Mouse (Mus musculus) inflammation-experienced regulatory T-cells, adult 6 months (primary cell): Measurements from ENCODE around the gene Snx29. TPM values are rescaled to one million over a fixed set of nuclear protein-coding genes. Genes with fewer than 3 reads are reported as not detected.

ENCODE experiments used
- ATAC-seq: one replicate; pipeline ENCODE4 v1.8.0; 2017
- polyA plus RNA-seq, 3 experiments: library from polyadenylated mRNA; unstranded; fragments of 100-300 nt; shearing (Covaris generic); gene quantifications; one replicate each; pipeline ENCODE4 v1.2.1; 2017

Gene Snx29
- polyA plus RNA-seq, 3 experiments from 2014 or later, result 4.4 to 14.3 (median 6.1) TPM

DNA sequence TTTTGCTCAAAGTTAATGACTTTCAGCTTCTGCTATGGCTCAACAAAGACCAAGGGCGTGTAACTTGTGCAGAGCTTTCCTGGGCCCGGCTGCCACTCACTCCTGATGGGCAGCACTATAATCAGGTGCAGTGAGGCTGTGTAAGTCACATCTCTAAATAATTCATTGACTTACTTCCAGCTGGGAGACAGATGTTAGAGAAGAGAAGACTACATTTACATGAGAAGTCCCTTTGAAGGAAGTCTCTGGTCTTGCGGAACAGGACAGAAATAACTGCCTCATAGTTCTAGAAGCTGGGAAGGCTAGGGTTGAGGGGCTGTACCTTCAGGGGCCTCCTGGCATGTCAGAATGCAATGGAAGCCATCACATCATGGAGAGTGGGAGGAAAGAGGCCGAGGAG is 127.9 kb downstream of the Snx29 start:
- ATAC-seq, result no peak

- no peak for ATAC-seq
Measured at GRCm38 (mm10) chr16:11454871-11455270, 132.2 kb downstream of the Snx29 start.

- peak; percentile 29 for ATAC-seq
Measured at GRCm38 (mm10) chr16:11455545-11456140, 132.9 kb downstream of the Snx29 start.

- peak; percentile 90 for ATAC-seq
Measured at GRCm38 (mm10) chr16:11456141-11456645, 133.5 kb downstream of the Snx29 start.

GRCm38 (mm10) chr16:11457136-11457535 is 134.4 kb downstream of the Snx29 start:
- no peak for ATAC-seq

DNA sequence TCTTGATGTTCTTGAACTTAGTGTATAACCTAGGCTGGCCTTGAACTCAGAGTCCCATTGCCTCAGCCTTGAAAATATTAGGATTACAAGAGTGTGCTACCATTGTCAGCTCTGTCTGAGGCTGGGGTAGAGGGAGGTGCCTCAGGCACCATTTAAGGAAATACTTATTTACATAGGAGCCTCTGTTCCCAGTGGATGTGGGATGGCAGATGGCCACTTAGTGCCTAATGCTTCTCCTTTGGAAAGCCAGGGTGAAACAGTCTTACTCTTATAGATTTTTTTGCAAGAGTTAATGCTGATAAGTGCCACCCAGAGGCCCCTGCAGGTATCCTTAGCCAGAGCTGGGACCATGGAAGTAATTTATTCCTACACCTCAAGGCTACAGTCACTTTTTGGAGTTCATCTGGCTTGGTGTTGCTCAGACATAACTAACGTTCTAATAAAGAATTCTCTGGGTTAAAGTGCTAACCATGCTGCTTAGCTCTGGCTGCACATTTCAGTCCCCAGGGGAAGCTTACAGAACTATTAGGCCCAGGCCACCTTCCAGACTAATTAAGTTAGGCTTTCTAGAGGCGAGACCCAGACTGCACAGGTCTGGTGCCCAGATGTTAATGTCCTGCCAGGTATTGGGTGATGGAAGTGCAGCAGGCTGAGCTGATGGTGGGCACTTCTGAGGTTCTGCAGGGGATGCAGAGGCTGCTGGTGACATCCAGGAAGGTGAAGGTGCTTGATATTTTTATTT is 135.1 kb downstream of the Snx29 start:
- no peak for ATAC-seq

DNA sequence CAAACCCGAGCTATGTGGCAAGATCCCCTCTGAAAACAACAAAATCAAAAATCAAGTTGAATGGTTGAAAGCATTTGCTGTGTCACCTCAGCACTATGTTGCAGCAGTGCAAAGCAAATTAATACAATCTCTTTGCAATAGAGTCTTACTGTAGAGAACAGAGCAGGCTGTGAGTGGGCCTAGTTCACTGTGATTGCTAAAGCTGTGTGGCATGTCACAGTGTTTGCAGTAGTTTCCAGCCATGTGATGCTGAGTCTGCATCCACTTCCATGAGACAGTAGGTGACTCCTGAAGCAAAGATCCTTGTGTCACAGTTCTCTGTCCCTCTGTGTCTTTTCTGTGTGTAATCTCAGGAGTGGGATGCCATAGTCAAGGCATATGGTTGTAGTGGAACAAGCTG is 137.5 kb downstream of the Snx29 start:
- ATAC-seq, result no peak

DNA sequence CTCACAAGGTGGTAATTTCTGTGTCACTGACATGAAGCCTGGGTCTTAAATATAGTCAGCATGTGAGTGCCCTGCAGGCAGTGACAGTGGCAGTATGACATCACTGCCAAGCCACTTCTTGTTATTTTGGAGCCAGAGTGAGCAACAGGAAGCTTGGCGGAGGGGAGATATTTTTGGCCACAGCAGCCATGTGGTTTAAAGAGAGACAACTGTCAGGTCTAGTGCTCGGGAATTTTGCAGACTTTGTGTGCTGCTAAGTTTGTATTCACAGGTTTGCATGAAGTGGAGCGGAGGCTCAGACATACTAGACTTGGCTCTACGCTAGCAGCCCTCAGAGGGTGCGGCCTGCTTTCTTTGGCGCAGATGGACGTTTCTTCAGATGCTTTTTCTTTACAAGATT is 138.9 kb downstream of the Snx29 start:
- peak; percentile 74 for ATAC-seq

- peak; percentile 54 for ATAC-seq
Measured at GRCm38 (mm10) chr16:11468533-11469179, 145.9 kb downstream of the Snx29 start.

GRCm38 (mm10) chr16:11469491-11469890 is 146.8 kb downstream of the Snx29 start:
- no peak for ATAC-seq

GRCm38 (mm10) chr16:11471246-11471645 is 148.5 kb downstream of the Snx29 start:
- no peak for ATAC-seq

DNA sequence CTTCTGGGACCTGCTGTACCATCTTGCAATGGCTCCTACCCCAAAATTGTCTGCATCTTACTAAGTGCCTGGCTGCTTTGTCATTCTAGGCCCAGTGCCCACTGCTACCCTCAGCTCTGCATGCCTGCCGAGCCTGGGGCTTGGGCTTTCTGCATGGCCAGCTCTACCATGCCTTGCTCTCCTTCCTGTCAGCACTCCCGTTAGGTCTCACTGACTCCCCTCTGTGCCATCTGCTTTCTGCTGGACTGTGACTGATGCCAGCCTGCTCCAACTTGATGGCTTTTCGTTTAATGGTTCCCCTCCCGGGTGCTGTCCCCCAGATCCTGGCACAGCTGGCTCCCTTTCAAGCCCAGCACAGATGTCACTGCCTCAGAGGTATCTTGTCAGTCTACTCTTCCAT is 150.1 kb downstream of the Snx29 start:
- no peak for ATAC-seq

GRCm38 (mm10) chr16:11473474-11473873 is 150.8 kb downstream of the Snx29 start:
- ATAC-seq, result no peak

- no peak for ATAC-seq
Measured at GRCm38 (mm10) chr16:11473893-11474505, 151.3 kb downstream of the Snx29 start.

DNA sequence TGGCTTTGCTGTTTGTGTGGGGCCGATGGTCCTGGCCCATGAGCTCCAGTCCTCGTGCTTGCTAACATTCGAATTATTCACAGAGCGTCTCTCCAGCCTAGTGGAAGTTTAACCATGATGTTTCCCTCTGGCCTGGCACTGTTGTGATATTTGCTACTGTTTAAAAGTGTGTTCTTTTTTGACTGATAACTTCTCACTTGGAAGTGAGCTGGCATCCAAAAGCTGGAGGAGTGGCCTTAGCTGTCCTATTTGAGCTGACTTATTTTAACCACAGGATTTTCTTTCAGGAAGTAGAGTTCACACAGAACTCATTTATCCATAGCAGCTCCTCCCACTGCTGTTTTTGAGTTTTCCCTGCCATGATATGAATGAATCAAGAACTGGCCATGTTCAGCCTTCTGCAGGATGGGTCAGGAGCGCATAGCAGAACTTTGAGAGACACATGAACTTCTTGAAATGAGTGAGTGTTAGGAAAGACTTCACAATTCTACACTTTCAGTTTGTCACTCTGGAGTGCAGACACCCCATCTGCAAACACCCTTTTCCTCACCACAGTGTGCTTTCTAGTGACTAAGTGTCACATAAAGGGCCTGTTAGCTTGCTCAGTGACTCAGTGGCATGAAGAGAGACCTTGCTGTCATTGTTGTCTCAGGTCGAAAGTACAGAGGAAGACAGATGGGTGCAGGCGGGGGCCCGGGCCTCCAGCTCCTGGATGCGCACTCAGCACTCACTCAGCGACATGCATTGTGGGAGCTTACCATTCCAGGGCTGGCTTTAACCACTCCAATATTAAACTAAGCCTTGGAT is 152.6 kb downstream of the Snx29 start:
- no peak for ATAC-seq

- ATAC-seq, result no peak
Measured at GRCm38 (mm10) chr16:11476314-11476713, 153.6 kb downstream of the Snx29 start.

GRCm38 (mm10) chr16:11476968-11477367 is 154.3 kb downstream of the Snx29 start:
- ATAC-seq, result no peak

DNA sequence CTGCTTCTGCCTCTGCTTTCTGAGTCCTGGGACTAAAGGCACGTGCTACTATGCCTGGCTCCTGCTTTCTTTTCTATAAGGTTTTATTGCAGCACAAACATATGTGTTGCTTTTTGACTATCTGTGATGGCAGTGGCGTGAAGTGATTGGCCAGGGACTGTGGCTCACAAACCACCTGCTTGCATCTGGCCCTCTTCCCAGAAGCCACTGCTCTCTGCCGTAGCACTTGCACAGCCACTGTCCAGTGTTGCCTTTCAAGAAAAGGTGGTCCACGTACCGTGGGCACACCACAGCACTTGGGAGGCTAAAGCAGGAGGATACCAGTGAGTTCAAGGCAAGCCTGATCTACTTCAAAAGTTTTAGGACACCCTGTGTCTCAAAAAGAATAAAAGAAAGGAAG is 154.9 kb downstream of the Snx29 start:
- ATAC-seq, result no peak

DNA sequence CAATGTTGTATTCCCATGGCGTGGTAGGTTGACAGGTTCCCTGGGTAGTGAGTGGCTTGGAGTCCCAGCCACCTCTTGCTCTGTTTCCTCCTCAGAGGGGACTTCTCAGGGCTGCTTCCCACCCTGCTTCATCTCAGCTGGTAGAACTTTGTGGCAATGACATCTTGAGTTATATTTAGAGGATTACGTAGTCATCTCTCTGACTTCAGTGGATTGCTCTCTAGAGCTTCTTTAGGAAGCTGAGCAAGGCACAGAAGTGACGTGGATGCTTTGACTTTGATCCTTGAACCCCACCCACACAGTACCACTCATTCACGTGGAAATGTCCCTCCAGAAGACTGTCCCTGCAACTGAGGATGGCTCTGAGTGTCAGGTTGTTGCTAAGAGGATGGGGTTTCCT is 156.9 kb downstream of the Snx29 start:
- ATAC-seq, result no peak

- no peak for ATAC-seq
Measured at GRCm38 (mm10) chr16:11482189-11482588, 159.5 kb downstream of the Snx29 start.

GRCm38 (mm10) chr16:11494895-11495294 is 172.2 kb downstream of the Snx29 start:
- no peak for ATAC-seq

DNA sequence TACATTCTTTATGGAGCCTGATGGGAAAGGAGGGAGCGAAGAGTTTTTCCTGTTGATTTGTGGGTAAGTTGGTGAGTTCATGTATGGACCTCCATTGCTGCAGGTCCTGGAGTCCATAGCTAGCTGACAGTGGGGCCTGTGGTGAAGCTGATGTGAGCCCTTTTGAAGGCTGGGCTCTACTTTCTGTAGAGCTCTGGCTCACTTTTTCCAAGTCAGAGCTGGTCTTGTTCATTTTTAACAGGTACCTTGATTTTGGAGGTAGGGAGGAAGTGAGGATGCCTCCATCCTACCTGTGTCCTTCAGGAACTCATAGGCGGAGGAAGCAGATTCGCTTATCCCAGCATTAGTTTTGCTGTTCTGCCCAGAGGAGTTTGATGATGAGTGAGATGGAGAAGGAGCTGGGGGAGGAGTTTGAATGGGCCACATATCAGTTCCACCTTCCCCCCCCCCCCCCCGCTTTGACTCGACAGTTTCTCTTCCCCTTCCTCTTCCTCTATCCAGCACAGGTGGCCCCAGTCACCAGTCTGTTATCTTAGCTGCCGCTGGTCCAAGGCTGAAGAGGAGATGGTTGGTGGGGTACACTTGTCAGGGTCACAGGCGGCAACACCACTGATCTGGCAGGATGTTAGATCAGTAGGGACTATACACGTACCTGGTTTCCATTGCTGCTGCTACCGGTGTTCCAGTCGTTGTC is 173.4 kb downstream of the Snx29 start:
- no peak for ATAC-seq
